Mouse (Mus musculus): ENCODE results near the gene Opcml.

Gene Opcml

DNA sequence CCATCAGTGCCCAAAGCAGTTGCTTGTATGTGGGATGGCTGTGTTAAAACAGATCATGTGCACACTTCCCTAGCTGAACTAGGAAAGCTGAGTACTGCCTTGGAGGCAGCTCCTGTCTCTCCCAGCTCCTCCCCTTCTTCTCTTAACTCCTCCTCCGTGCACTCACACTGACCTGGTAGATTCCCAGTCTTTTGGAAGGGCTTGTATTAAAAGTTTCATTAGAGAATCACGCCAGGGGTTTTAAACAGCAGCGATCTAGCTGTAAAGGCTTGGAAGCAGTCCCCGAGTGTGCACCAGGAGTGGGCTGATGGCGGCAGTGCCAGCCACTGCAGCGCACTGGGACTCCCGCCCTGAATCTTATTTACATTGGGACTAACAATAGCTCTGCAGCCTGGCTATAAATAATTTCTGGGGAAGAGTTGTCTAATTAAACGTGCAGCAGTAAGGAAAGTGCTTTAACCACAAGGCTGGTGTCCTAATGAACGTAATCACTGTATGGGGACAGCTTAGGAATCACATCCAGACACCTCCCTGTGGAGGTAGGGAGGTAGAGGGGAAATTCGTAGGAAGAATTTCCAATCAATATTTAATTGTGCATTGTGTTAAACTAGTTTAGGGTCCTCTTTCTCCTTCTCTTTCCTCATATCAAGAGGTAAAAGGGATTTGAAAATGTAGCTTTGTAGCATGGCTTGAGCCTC, 546.1 kb downstream of the Opcml start:
- peak; percentile 25 for DNase-seq

GRCm38 (mm10) chr9:28337837-28338236, 547.3 kb downstream of the Opcml start:
- no peak for DNase-seq

DNA sequence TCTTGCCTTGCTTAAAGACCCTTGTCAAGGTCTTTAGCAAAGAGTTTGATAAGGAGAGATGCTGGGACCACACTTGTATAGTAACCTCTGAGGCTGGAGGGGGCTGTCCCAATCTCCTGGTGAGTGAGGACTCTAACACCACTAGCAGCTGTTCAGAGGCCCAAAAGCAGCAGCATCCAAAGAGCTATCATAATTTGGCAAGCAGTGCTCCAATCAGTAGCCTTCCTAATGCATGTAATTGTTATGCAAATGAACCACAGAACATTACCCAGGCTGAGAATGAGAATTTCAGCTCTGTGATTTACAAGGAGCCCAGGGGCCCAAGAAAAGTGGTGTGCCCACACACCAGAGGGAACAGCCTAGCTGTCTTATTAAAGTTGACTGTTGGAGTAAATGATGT, 564.4 kb downstream of the Opcml start:
- DNase-seq = no peak

GRCm38 (mm10) chr9:28357946-28358345, 567.4 kb downstream of the Opcml start:
- no peak for DNase-seq

DNA sequence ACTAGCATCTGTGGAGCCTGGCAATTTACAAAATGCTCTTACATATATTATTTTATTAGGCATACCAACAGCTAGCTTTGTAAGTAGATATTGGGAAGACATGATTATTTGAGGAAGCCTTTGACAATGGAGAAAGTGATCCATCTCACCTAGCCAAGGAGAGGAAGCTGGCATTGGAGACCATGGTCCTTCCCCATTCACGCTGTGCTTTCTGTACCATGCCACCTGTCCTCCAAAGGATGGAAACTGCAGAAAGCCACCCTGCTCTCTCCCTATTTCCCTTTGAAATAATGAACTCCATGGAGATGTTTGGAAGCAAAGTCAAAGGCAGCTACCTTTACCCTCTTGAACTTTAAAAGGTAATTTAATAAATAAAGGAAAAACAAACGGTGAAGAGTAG, 570.1 kb downstream of the Opcml start:
- no peak for DNase-seq

GRCm38 (mm10) chr9:28364473-28365159, 574.0 kb downstream of the Opcml start:
- no peak for DNase-seq

- no peak for DNase-seq
These were observed 574.5 kb downstream of the Opcml start for GRCm38 (mm10) chr9:28365160-28365473.

DNA sequence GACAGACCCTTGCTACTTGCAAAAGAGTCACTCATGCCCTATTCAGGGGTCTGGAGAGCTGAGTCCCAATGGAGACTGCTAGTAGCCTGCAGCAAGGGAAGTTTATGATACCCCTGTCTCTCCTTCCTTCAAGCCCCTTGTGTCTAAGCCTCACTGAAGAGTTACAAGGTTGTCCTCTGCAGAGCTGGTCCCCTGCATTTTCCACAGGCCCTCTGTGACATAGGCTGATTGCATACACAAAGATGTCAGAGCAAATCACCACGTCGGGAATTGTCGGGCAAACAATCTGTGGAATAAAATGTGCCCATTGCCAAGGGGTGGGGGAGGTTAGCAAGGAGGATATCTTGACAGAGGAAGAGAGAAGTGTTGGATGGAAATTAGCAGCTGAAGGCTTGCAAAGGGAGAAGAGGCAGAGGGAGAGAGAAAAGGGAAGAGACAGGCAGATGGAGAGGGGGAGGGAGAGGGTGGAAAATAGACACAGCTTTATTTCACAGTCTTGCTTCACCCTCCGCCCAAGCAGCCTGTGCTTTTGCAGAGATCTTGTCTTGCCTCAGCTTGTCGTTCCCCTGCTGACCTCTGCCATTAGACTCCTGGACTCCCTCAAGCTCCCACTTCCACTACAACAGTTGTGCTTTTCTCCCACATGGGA, 596.1 kb downstream of the Opcml start:
- no peak for DNase-seq

GRCm38 (mm10) chr9:28395222-28395621, 604.6 kb downstream of the Opcml start:
- DNase-seq = no peak

- DNase-seq = no peak
These were observed 605.1 kb downstream of the Opcml start for GRCm38 (mm10) chr9:28395638-28396037.

DNA sequence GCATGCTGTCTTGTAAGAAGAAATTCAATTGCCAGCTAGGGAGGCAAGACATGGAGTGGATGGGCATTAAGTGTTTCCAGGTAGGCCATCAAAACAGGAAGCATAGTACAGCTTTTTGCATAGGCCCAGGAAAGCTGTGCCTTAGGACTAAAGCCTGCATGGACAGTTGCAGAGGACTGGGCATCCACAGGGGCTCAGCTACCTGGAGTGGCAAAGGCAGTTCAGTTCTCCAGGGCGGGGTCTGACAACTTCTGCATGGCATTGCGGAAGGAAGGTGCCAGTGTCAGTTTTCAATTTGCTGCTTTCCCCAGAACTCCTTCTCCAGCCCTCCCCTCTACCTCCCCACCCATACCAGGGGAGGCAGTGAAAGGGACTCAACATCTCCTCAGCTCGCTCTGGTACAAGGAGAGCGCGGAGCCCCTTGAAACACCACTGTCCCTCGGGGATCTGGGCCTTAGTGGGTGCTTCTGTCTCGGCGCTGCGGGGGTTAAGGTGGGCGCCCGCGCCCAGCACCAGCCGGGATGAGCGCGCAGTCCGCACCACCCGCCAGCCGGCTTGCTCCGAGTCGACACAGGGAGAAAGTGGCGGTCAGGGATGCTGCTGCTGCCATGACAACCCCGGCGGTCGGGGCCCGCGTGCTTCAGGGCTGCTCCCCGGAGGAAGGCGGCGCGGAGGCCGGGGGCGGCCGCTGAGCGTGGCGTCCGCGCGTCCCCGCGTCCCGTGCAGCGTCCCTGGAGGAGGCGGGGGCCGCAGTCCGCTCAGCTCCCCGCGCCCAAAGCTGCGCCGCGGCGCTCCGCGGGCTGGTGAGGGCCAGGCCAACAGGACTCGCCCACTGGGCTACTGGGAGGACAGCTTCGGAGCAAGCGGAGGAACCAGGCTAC, 612.4 kb downstream of the Opcml start:
- peak; percentile 73 for DNase-seq

- DNase-seq = peak; percentile 77
These were observed 613.4 kb downstream of the Opcml start for GRCm38 (mm10) chr9:28403831-28404562.

DNA sequence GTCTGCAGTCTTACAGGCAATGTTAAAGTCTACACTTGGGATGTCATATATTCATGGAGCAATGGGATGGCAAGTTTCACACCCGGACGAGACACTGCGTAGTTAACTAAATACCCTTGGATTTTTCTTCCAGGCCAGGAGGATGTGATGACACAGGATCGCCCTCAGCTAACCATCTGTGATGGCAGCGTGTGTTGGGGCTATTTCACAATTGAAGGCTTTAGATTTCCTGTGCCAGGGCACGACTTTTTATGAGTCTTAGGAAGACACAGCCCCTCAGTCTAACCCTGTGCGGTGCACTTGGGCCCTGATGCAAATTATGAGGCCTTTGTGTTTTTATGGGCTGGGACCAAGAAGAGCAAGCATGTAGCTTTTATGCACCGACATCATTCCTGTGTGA, 614.0 kb downstream of the Opcml start:
- no peak for DNase-seq

DNA sequence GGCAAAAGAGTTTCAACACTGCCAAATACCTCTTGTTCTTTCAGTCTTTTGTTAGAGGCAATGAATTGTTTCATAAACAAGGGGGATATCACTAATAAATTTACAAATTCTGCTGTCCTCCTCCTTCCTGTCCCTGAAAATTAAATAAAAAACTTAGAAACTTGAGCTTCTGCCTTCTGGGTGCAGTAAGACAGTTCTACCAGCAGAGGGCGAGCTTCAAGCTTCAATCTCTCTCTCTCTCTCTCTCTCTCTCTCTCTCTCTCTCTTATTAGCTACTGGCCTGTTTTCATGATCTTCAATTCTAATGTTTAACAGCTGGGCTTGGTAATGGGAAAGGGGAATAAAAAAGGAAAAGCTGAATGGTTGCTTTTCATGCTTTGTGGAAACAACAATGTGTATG, 615.2 kb downstream of the Opcml start:
- DNase-seq = peak; percentile 57

DNA sequence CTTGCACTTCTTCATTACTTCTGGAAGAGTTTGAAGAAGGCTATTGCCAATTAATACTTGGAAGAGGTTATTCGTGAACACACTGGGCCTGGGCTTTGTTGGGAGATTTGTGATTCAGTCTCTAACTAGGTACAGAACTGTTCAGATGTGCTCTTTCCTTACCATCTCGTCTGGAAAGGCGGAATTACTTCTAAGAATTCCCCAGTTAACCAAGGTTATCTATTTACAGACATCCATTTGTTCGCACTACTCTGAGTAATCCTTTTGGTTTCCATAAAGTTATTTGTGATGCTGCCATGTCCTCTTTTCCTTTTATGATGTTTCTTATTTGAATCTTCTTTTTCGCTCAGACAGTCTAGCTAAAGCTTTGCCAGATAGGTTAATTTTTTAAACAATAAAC, 630.2 kb downstream of the Opcml start:
- no peak for DNase-seq

GRCm38 (mm10) chr9:28423407-28423806, 632.8 kb downstream of the Opcml start:
- no peak for DNase-seq

- DNase-seq = no peak
These were observed 641.6 kb downstream of the Opcml start for GRCm38 (mm10) chr9:28432159-28432558.

GRCm38 (mm10) chr9:28438752-28439151, 648.2 kb downstream of the Opcml start:
- DNase-seq = no peak

DNA sequence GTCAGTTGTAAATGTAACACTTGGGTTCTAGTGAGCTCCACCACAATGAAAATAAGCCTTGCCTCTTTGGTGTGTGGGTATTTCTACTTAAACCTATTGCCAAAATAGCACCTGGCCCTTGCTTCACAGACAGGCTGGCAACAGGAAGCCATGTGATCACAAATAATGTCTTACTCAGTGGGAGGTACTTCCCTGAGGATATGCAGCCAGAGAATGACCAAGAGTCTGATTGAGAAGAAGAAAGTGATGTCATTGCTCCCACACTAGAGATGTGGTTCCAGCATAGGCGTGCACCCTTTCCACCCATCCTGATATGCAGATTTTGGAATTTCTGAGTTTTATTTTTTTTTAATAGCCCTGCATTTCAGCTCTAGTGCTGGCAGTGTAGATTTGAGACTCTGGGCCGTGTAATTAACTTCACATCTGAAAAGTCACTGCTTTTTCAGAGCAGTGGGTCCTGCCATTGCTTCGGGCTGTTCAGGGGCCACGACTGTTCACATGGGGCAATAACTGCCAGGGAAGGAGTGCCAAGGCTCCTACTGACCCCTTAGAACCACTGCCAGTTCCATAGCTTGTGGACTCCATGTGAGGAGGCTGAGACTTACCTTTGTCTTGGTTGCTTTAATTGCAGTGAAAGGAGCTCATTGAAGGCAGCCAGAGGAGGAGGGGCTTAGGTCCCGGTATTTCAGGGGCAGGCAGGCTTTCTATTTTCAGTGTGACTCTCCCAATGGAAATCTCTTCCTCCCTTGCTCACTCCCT, 649.0 kb downstream of the Opcml start:
- no peak for DNase-seq

GRCm38 (mm10) chr9:28440192-28440795, 649.7 kb downstream of the Opcml start:
- no peak for DNase-seq

DNA sequence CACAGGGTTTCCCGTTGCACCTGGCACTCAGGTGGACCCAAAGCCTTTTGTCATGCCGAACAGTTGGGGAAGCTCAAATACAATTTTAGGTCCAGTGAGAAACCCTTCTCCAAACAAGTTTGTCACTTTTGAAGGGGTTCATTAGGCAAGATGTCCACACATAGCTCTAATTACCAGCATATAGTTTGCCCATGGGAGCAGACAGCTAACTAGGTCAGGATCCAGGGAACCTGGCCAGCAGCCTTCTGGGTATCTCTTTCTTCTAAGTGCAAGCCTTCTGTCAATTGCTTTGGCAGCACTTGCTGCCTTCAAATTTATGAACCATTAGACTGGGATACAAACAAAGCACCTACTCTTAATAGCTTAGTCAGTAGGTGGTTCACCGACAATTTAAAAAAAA, 653.9 kb downstream of the Opcml start:
- no peak for DNase-seq

Data from embryo, embryonic 11 days (tissue).